Comparison of ENCODE assay signal across 8 mouse cellular contexts in genomic region chr9:85842351-85843011, GRCm38 (mm10). TPM values are rescaled to one million over a fixed set of nuclear protein-coding genes. Genes with fewer than 3 reads are reported as not detected.
DNase-seq lines count a peak whose midpoint lies in the region; ATAC-seq and TF ChIP-seq lines count a peak whose summit lies in the region.

Gene Tpbg, plus strand, starts transcription at chr9:85842380.

- peak; percentile 38 to 52 for DNase-seq in right cerebral cortex, adult 2 months (ENCODE audit: low spot score in 2 of 2)
- no peak for DNase-seq in right cerebral cortex, adult 18-20 months
- DNase-seq in embryo, embryonic 10 days (ENCODE audit: low spot score): peak; percentile 75
- peak; percentile 29 to 46 for DNase-seq in heart, adult 18-20 months
- DNase-seq in kidney, adult 18-20 months: peak; percentile 38
- no peak for DNase-seq in liver, embryonic 14.5 days (ENCODE audit: low read depth in 3 of 3, low spot score in 3 of 3)
- no peak for DNase-seq in spleen, adult 12 weeks (ENCODE audit: low spot score)

- no peak for TF ChIP-seq CTCF in liver, embryonic 14.5 days (IDR thresholded peaks at IDR 0.05; ENCODE audit: low read depth)

- WGBS in liver, embryonic 14.5 days (ENCODE audit: insufficient replicate concordance): 1% methylated on average over 39 of the region's 39 CpGs
- under 1% methylated on average over 39 of the region's 39 CpGs for WGBS in neural tube, embryonic 12.5 days

- no peak for ATAC-seq in liver, embryonic 14.5 days (ENCODE audit: insufficient read depth)
- peak; percentile 85 for ATAC-seq in neural tube, embryonic 12.5 days (ENCODE audit: low FRiP score, low read depth)

- no peak within 1 kb of the TSS for H3K9ac ChIP-seq in liver, embryonic 14.5 days (replicated peaks)
- peak within 1 kb of the TSS; percentile 76 for H3K9ac ChIP-seq in neural tube, embryonic 12.5 days

- H3K4me3 ChIP-seq in liver, embryonic 14.5 days (ENCODE audit: insufficient read depth in 1 of 2, low read depth in 2 of 2, low read length in 2 of 2): peak within 1 kb of the TSS; percentile 39 to 65
- peak within 1 kb of the TSS; percentile 71 for H3K4me3 ChIP-seq in neural tube, embryonic 12.5 days

- no peaks in the 10 kb centered on the region for H3K36me3 ChIP-seq in liver, embryonic 14.5 days (replicated peaks; ENCODE audit: control insufficient read depth, insufficient read depth, low read depth)
- H3K36me3 ChIP-seq in neural tube, embryonic 12.5 days: no peaks in the 10 kb centered on the region

- H3K4me1 ChIP-seq in liver, embryonic 14.5 days (replicated peaks; ENCODE audit: control insufficient read depth in 2 of 2, insufficient read depth in 2 of 2, low read length in 1 of 2): no peaks in the 10 kb centered on the region
- H3K4me1 ChIP-seq in neural tube, embryonic 12.5 days: peaks cover 13% of the 10 kb centered on the region

- H3K27ac ChIP-seq in liver, embryonic 14.5 days: no peak within 1 kb of the TSS
- peak within 1 kb of the TSS; percentile 32 for H3K27ac ChIP-seq in neural tube, embryonic 12.5 days

- H3K27me3 ChIP-seq in liver, embryonic 14.5 days (ENCODE audit: control insufficient read depth, insufficient read depth, low read length): peaks cover 43% of the 10 kb centered on the region
- 0 out of 2 replicates have a peak, but pooled peaks cover 5% of the 10 kb centered on the region for H3K27me3 ChIP-seq in neural tube, embryonic 12.5 days (replicated peaks)

- no peaks in the 10 kb centered on the region for H3K9me3 ChIP-seq in liver, embryonic 14.5 days (ENCODE audit: control insufficient read depth, low read length)
- H3K9me3 ChIP-seq in neural tube, embryonic 12.5 days: no peaks in the 10 kb centered on the region

- peak within 1 kb of the TSS; percentile 56 for H3K4me2 ChIP-seq in liver, embryonic 14.5 days (ENCODE audit: low read depth)
- peak within 1 kb of the TSS; percentile 96 for H3K4me2 ChIP-seq in neural tube, embryonic 12.5 days (replicated peaks)

- TF ChIP-seq EP300 in liver, embryonic 14.5 days (IDR thresholded peaks at IDR 0.05; ENCODE audit: low read depth): no peak

RNA-seq across cellular contexts. Expression of gene Tpbg, which starts in this region (rescaled TPM):
- 1 to 10 TPM; 1.6 to 1.8 TPM for total RNA-seq in heart, adult 18-20 months (2021)
- 0.18 and 0.27 TPM in 2 replicates for polyA plus RNA-seq in liver, embryonic 14.5 days (2012; rRNA removed)
- polyA plus RNA-seq in liver, embryonic 14.5 days (2014; fragmentation: Nextera tagmentation; extraction: Ambion mirVana): 0.17 and 0.27 TPM in 2 replicates
- polyA plus RNA-seq in neural tube, embryonic 12.5 days (2016; fragmentation: Nextera tagmentation; extraction: Ambion mirVana): 25.0 and 32.4 TPM in 2 replicates

Comparison
In these comparisons a context has a peak if more than half of its experiments do, and no peak if none do; other contexts are left out.
1. RNA of gene Tpbg (polyA plus RNA-seq): 25.0 to 32.4 TPM in neural tube, embryonic 12.5 days; 0.17 to 0.27 TPM in liver, embryonic 14.5 days; every median in the first group is over 10 times any median in the second.
2. DNase-seq: peak in right cerebral cortex, adult 2 months (2 of 2), embryo, embryonic 10 days (single experiment), heart, adult 18-20 months (2 of 2) and kidney, adult 18-20 months (single experiment); none in right cerebral cortex, adult 18-20 months (single experiment), liver, embryonic 14.5 days (0 of 3) and spleen, adult 12 weeks (single experiment).